Mouse (Mus musculus) intestine, embryonic 16.5 days (tissue): ENCODE results near the gene Glipr1. TPM values are rescaled to one million over a fixed set of nuclear protein-coding genes. Genes with fewer than 3 reads are reported as not detected.
A peak's percentile ranks its signal among the peaks of the same experiment; 100 is the strongest.

Experiments
- ATAC-seq: fragments of 200-750 bp; cut with Nextera tagmentation; 2 replicates; pipeline ENCODE4 v1.8.0; 2017; ENCODE audit warnings: moderate TSS enrichment, moderate library complexity
- H3K27ac ChIP-seq: fragments of 300-500 bp; sonication (generic); 2 replicates; pipeline ENCODE4 v1.5.1; 2014; ENCODE audit warnings: mild to moderate bottlenecking, low read length
- H3K27me3 ChIP-seq: fragments of 300-500 bp; sonication (generic); replicated peaks from 2 replicates; pipeline ENCODE4 v1.6.1; 2014; ENCODE audit warnings: low read length, control low read depth, mixed read lengths; ENCODE audit not compliant: control insufficient read depth, insufficient read depth
- H3K36me3 ChIP-seq: fragments of 300-500 bp; sonication (generic); 2 replicates; pipeline ENCODE4 v1.6.1; 2014; ENCODE audit warnings: low read length, control low read depth; ENCODE audit not compliant: control insufficient read depth, insufficient read depth
- H3K4me1 ChIP-seq: fragments of 300-500 bp; sonication (generic); 2 replicates; pipeline ENCODE4 v1.6.1; 2014; ENCODE audit warnings: low read length, control low read depth, mixed read lengths; ENCODE audit not compliant: control insufficient read depth, insufficient read depth
- H3K4me2 ChIP-seq: fragments of 300-500 bp; sonication (generic); 2 replicates; pipeline ENCODE4 v1.6.1; 2014; ENCODE audit warnings: low read depth, low read length, control low read depth
- H3K4me3 ChIP-seq: fragments of 300-500 bp; sonication (generic); 2 replicates; pipeline ENCODE4 v1.5.1; 2014; ENCODE audit warnings: mild to moderate bottlenecking, low read length
- H3K9ac ChIP-seq: fragments of 300-500 bp; sonication (generic); 2 replicates; pipeline ENCODE4 v1.6.1; 2014; ENCODE audit warnings: low read depth, low read length
- H3K9me3 ChIP-seq: fragments of 300-500 bp; sonication (generic); 2 replicates; pipeline ENCODE4 v1.6.1; 2016; ENCODE audit warnings: low read length, control low read depth; ENCODE audit not compliant: control insufficient read depth
- WGBS: fragments of 180-500 bp; shearing (Covaris S2); extraction: QIAGEN DNeasy Blood & Tissue Kit; methylation state at CpG from one replicate; pipeline ENCODE4 v1.1.7; 2014; 5-methylcytosine and 5-hydroxymethylcytosine counted together
- polyA plus RNA-seq: library from polyadenylated mRNA; unstranded; fragments of >200 nt; fragmentation: Nextera tagmentation; extraction: Ambion mirVana; gene quantifications from 2 replicates; pipeline ENCODE4 v1.2.1, GENCODE M21; 2015

Gene Glipr1
- polyA plus RNA-seq, 1 experiment from 2014 or later = 13.5 TPM

GRCm38 (mm10) chr10:112001350-112001749 lies 1.1 kb downstream of the Glipr1 start:
- H3K4me1 ChIP-seq = peaks cover 3% of the 10 kb centered on the region
- H3K4me2 ChIP-seq = no peak overlapping the region
- 0 out of 2 replicates have a peak, but pooled peaks have one; percentile 26 for ATAC-seq
- no peaks in the 10 kb centered on the region for H3K9me3 ChIP-seq
- H3K36me3 ChIP-seq = no peaks in the 10 kb centered on the region
- H3K27me3 ChIP-seq = no peaks in the 10 kb centered on the region
- 74% methylated on average over 2 of the region's 2 CpGs for WGBS
- no peak overlapping the region for H3K9ac ChIP-seq
- H3K4me3 ChIP-seq = no peak overlapping the region
- no peak overlapping the region for H3K27ac ChIP-seq

GRCm38 (mm10) chr10:112000568-112000967 lies 1.9 kb downstream of the Glipr1 start:
- Histone ChIP-seq H3K9ac (no peak overlapping the region), H3K27ac (no peak overlapping the region), H3K36me3 (no peaks in the 10 kb centered on the region), H3K4me1 (peaks cover 3% of the 10 kb centered on the region), H3K9me3 (no peaks in the 10 kb centered on the region), H3K4me2 (no peak overlapping the region), H3K27me3 (no peaks in the 10 kb centered on the region), H3K4me3 (no peak overlapping the region)
- WGBS = 86% methylated on average over 5 of the region's 5 CpGs
- ATAC-seq = no peak

GRCm38 (mm10) chr10:111999765-112000164 lies 2.7 kb downstream of the Glipr1 start:
- peaks cover 3% of the 10 kb centered on the region for H3K4me1 ChIP-seq
- no peak for ATAC-seq
- H3K4me2 ChIP-seq = no peak overlapping the region
- WGBS = 45% methylated on average over 3 of the region's 3 CpGs
- no peaks in the 10 kb centered on the region for H3K27me3 ChIP-seq
- H3K4me3 ChIP-seq = no peak overlapping the region
- no peak overlapping the region for H3K27ac ChIP-seq
- no peak overlapping the region for H3K9ac ChIP-seq
- H3K36me3 ChIP-seq = no peaks in the 10 kb centered on the region
- no peaks in the 10 kb centered on the region for H3K9me3 ChIP-seq

DNA sequence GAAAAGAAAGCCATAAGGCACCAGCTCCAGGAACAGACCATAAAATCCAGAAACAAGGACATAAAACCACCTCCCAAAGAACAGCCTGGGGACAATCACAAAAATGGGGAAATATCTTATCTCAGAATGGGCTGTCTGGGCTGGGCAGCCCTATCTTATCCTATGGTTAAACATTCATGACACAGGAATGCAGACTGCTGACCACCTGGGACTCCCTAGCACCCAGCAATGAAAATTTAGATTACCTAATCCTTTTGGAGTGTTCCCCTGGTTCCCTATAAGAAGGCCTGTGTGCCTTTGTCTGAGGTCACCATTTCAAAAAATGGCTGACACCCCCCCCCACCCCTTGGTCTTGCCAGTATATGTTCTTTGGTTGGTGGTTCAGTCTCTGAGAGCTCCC lies 4.8 kb downstream of the Glipr1 start:
- ATAC-seq = peak; percentile 70
- Histone ChIP-seq H3K9me3 (no peaks in the 10 kb centered on the region), H3K9ac (no peak overlapping the region), H3K27ac (no peak overlapping the region), H3K4me2 (no peak overlapping the region), H3K4me1 (peaks cover 3% of the 10 kb centered on the region), H3K27me3 (no peaks in the 10 kb centered on the region), H3K4me3 (no peak overlapping the region), H3K36me3 (no peaks in the 10 kb centered on the region)

DNA sequence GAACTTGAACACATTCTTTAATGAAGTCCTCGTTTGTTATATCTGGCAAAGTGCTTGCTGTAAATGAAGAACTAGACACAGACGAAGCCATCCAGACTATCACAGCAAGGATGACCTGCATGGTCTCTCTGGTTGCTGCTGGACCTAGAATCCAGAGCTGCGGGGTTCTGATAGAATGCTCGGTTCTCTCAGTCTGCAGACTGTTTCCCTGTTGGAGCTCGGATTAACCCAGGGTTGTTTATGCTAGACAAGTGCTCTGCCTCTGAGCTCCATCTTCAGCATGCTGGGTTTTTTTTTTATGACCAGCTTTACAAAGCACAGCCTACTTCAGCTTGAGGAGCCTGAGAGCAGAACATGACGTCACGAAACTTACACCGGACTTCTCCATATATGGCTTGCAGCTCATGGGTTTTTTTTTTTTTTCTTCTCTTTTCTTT lies 5.5 kb downstream of the Glipr1 start:
- no peaks in the 10 kb centered on the region for H3K36me3 ChIP-seq
- peak; percentile 82 for ATAC-seq
- H3K27ac ChIP-seq = peak overlapping the region; percentile 65
- H3K9ac ChIP-seq = no peak overlapping the region
- no peaks in the 10 kb centered on the region for H3K27me3 ChIP-seq
- WGBS = 36% methylated on average over 8 of the region's 8 CpGs
- no peaks in the 10 kb centered on the region for H3K9me3 ChIP-seq
- peak overlapping the region; percentile 4; the same call in 1 of the 2 replicates for H3K4me3 ChIP-seq
- H3K4me1 ChIP-seq = peaks cover 3% of the 10 kb centered on the region
- peak overlapping the region; percentile 2; the same call in 1 of the 2 replicates for H3K4me2 ChIP-seq

DNA sequence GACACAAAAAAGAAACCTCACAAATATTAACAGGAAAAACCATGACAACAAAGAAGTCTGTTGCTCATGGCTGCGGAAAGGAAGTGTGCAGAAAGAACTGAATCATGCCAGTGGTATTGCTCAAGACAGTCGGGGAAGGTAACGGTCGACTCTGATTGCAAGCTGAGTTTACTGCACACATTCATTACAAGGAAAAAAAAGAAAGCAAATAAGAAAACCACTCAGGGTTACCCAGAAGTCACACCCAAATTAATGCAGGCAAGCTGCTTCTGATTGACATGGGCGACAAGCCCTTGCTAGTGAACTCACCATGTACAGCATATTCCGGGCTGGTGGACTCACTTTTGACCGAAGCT lies 5.9 kb downstream of the Glipr1 start:
- no peak overlapping the region for H3K9ac ChIP-seq
- no peaks in the 10 kb centered on the region for H3K9me3 ChIP-seq
- no peak overlapping the region for H3K4me2 ChIP-seq
- peak; percentile 56 for ATAC-seq
- peak overlapping the region; percentile 4; the same call in 1 of the 2 replicates for H3K4me3 ChIP-seq
- H3K4me1 ChIP-seq = peaks cover 3% of the 10 kb centered on the region
- H3K36me3 ChIP-seq = no peaks in the 10 kb centered on the region
- H3K27ac ChIP-seq = no peak overlapping the region
- no peaks in the 10 kb centered on the region for H3K27me3 ChIP-seq
- 69% methylated on average over 7 of the region's 7 CpGs for WGBS

GRCm38 (mm10) chr10:111995803-111996548 lies 6.5 kb downstream of the Glipr1 start:
- no peaks in the 10 kb centered on the region for H3K36me3 ChIP-seq
- peak overlapping the region; percentile 4; the same call in 1 of the 2 replicates for H3K4me3 ChIP-seq
- 87% methylated on average over 11 of the region's 11 CpGs for WGBS
- no peaks in the 10 kb centered on the region for H3K9me3 ChIP-seq
- no peak overlapping the region for H3K4me2 ChIP-seq
- H3K27ac ChIP-seq = no peak overlapping the region
- no peak for ATAC-seq
- H3K27me3 ChIP-seq = no peaks in the 10 kb centered on the region
- no peak overlapping the region for H3K9ac ChIP-seq
- peaks cover 3% of the 10 kb centered on the region for H3K4me1 ChIP-seq

DNA sequence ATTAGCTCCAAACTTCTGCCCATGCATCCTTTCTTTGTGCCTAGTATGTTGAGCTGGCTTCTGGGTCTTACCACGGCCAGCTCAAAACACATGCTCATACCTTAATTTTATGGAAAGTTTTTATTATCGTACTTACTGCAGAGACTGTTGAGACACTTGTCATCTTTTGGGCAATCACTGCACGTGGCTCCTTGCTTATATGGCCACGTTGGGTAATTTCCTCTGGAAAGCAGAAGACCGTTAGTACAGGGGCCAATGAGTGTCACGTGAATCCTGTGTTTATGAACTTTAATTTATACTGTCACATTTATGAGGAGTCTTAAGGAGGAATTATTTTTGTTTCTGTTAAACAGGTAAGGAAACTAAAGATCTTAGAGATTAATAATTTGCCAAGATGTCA lies 16.0 kb downstream of the Glipr1 start:
- Histone ChIP-seq H3K9ac (no peak overlapping the region), H3K27me3 (no peaks in the 10 kb centered on the region), H3K4me2 (no peak overlapping the region), H3K4me3 (no peak overlapping the region), H3K9me3 (no peaks in the 10 kb centered on the region), H3K36me3 (peaks cover 5% of the 10 kb centered on the region; the same call in 1 of the 2 replicates), H3K4me1 (no peaks in the 10 kb centered on the region), H3K27ac (no peak overlapping the region)
- 85% methylated on average over 6 of the region's 6 CpGs for WGBS
- ATAC-seq = no peak

DNA sequence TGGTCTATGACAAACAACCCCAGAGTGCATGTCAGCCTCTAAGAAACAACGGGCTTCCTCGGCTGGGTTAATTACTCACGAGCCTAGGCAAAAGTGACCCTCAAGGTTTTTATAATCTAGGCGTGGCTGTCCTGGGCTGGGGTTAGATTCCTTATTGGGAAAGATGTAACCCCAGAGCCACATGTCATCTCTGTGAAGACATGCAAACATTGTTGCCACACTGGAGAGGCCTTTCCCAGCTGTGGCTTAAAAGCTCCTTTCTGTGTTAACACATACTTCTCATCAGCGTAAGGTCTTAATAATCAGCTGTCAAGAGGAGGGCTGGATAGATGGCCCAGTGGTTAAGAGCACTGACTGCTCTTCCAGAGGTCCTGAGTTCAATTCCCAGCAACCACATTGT lies 19.4 kb downstream of the Glipr1 start:
- Histone ChIP-seq H3K4me2 (no peak overlapping the region), H3K9ac (no peak overlapping the region), H3K4me3 (no peak overlapping the region), H3K27me3 (no peaks in the 10 kb centered on the region), H3K36me3 (peaks cover 15% of the 10 kb centered on the region), H3K9me3 (no peaks in the 10 kb centered on the region), H3K4me1 (no peaks in the 10 kb centered on the region), H3K27ac (no peak overlapping the region)
- no peak for ATAC-seq
- 72% methylated on average over 5 of the region's 5 CpGs for WGBS

DNA sequence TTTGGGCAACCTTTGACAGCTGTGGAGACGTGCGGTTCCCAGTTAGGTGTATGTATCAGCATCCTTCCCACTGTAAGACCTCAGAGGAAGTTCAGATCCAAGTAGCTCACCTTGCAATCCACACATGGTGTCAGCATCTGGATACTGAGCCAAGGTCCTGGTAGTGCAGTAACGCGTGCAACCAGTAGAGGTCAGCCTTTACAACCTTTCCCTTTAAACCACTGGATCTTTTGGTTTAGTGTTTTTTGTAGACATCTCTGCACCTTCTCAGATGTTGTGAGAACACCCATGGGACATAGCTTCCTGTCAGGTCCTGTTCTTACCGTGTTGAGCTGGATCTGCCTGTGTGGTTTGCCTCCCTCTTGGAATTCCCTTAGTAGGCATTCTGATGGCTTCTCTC lies 24.8 kb downstream of the Glipr1 start:
- H3K4me1 ChIP-seq = peaks cover 6% of the 10 kb centered on the region
- H3K9me3 ChIP-seq = no peaks in the 10 kb centered on the region
- H3K36me3 ChIP-seq = peaks cover 18% of the 10 kb centered on the region; the same call in 1 of the 2 replicates
- WGBS = 40% methylated on average over 5 of the region's 5 CpGs
- H3K4me2 ChIP-seq = no peak overlapping the region
- ATAC-seq = no peak
- H3K27ac ChIP-seq = no peak overlapping the region
- H3K4me3 ChIP-seq = no peak overlapping the region
- no peaks in the 10 kb centered on the region for H3K27me3 ChIP-seq
- H3K9ac ChIP-seq = no peak overlapping the region
